Comparison of ENCODE assay signal across 22 mouse cellular contexts in the genomic region with DNA sequence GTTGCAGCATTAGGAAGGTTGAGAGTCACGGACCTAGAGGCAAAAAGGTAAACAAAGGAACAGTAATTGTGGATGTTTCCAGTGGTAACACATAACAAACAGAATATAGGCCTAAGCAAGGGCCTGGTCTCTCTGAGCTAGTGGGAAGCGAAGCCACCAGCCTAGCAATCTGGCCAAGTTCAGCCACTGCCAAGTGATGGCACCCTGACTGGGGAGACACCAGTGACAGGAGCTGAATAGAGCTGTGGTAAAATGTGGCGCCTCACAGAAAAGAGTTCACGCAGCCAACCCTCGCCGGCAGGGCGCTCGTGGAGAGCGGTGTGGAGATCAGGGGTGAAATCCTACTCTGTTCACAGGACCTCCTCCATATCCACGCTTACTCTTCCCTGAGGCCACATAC.
DNase-seq lines count a peak whose midpoint lies in the region; ATAC-seq lines count a peak whose summit lies in the region.
"Had no signal": no experiment of that assay in that cellular context is flagged by ENCODE, and none has a peak within 500 bp of the region (broad histone marks: within the 10 kb centered on the region; RNA-seq: fewer than 3 reads in every experiment).

No protein-coding gene starts in this region.

- no peak overlapping the region for H3K4me3 ChIP-seq in kidney, embryonic 16.5 days (ENCODE audit: low read length)
- H3K4me3 ChIP-seq: embryonic facial prominence, embryonic 10.5 days; embryonic facial prominence, embryonic 12.5 days; forebrain, embryonic 13.5 days; forebrain, embryonic 15.5 days had no signal

- DNase-seq in cerebellum, postnatal 14 days, result peak; percentile 22 to 34
- no peak for DNase-seq in cerebellum, postnatal 36 days
- no peak for DNase-seq in kidney, postnatal 4 days
- peak; percentile 71 for DNase-seq in brain, adult 2 months (ENCODE audit: low read depth, low spot score)
- no peak for DNase-seq in embryo, embryonic 9.5 days (ENCODE audit: extremely low spot score)
- DNase-seq in left cerebral cortex, adult 18-20 months (ENCODE audit: low spot score in 2 of 2), result no peak
- DNase-seq: adrenal gland, adult 8-10 months; adrenal gland, postnatal 14 days; adrenal gland, postnatal 36 days; cerebellum, adult 11 months; cerebellum, adult 9-10 months; cerebellum, postnatal 25 days; embryo, embryonic 11 days; forebrain, postnatal 0 days had no signal

- ATAC-seq in kidney, embryonic 16.5 days (ENCODE audit: low FRiP score, low TSS enrichment), result 0 out of 2 replicates have a peak, but pooled peaks have one; percentile 27
- ATAC-seq: activated CD4-positive, CD25-positive, alpha-beta regulatory T cell, adult 4 months; forebrain, embryonic 13.5 days; forebrain, embryonic 15.5 days; forebrain, postnatal 0 days; Patski had no signal

- H3K9ac ChIP-seq in kidney, embryonic 16.5 days (replicated peaks; ENCODE audit: low read length), result no peak overlapping the region
- H3K9ac ChIP-seq: embryonic facial prominence, embryonic 12.5 days; forebrain, embryonic 13.5 days; forebrain, embryonic 15.5 days; forebrain, postnatal 0 days had no signal

- no peaks in the 10 kb centered on the region for H3K27me3 ChIP-seq in kidney, embryonic 16.5 days (ENCODE audit: insufficient read depth, low read length)
- H3K27me3 ChIP-seq: embryonic facial prominence, embryonic 12.5 days; forebrain, embryonic 13.5 days; forebrain, embryonic 15.5 days; Patski had no signal

- WGBS in kidney, embryonic 16.5 days, result 90% methylated on average over 10 of the region's 10 CpGs

- H3K9me3 ChIP-seq in kidney, embryonic 16.5 days (ENCODE audit: low read length), result no peaks in the 10 kb centered on the region
- H3K9me3 ChIP-seq: embryonic facial prominence, embryonic 10.5 days; embryonic facial prominence, embryonic 12.5 days; forebrain, embryonic 13.5 days; forebrain, embryonic 15.5 days; G1E had no signal

- H3K36me3 ChIP-seq in kidney, embryonic 16.5 days (ENCODE audit: insufficient read depth, low read length), result no peaks in the 10 kb centered on the region
- H3K36me3 ChIP-seq: embryonic facial prominence, embryonic 12.5 days; forebrain, embryonic 15.5 days; G1E had no signal

- peaks cover 5% of the 10 kb centered on the region; the same call in 1 of the 2 replicates for H3K4me1 ChIP-seq in kidney, embryonic 16.5 days (ENCODE audit: insufficient read depth, low read length)
- H3K4me1 ChIP-seq: forebrain, embryonic 13.5 days; forebrain, embryonic 15.5 days had no signal

- H3K27ac ChIP-seq in kidney, embryonic 16.5 days (ENCODE audit: low read length), result no peak overlapping the region
- H3K27ac ChIP-seq: embryonic facial prominence, embryonic 10.5 days; embryonic facial prominence, embryonic 12.5 days; forebrain, embryonic 13.5 days; forebrain, embryonic 15.5 days had no signal

- no peak overlapping the region for H3K4me2 ChIP-seq in kidney, embryonic 16.5 days (replicated peaks; ENCODE audit: low read depth, low read length)
- H3K4me2 ChIP-seq: embryonic facial prominence, embryonic 12.5 days; forebrain, embryonic 13.5 days; forebrain, embryonic 15.5 days had no signal

Comparison
In these comparisons a context has a peak if more than half of its experiments do, and no peak if none do; other contexts are left out.
1. DNase-seq: peak in cerebellum, postnatal 14 days (2 of 2) and brain, adult 2 months (single experiment); none in cerebellum, postnatal 36 days (0 of 2), kidney, postnatal 4 days (0 of 2), embryo, embryonic 9.5 days (single experiment) and left cerebral cortex, adult 18-20 months (0 of 2).